Mouse (Mus musculus): ENCODE data around the gene Tbc1d10c.

Gene Tbc1d10c

DNA sequence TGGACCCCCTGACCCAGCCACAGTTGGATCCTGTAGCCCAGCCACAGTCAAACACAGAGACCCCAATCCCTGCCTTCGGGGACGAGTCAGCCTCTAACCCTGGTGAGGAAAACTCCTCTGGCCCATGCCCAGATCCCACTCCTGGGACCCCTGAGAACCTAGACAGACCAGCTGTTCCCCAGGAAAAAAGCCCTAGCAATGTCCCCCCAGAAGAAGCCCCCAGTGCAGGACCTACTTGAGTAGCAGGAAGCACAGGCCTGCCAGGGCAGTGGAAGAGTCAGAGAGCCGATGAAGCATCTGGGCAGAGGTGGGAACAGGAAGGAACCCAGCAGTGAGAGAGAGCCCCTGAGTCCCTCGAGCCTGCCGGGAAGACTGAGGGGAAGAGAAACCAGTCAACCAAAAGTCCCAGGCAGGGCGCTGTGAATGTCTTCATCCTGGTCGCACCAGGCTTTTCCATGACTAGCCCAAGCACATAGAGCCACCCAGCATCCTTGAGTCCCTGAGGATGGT lies 47.3 kb downstream of the Tbc1d10c start, which contains the start of gene Cabp4:
Cabp4 (minus strand) TSS at position 275 of the 510 bp plus-strand sequence.
- DNase-seq: peak; percentile 35 to 37

DNA sequence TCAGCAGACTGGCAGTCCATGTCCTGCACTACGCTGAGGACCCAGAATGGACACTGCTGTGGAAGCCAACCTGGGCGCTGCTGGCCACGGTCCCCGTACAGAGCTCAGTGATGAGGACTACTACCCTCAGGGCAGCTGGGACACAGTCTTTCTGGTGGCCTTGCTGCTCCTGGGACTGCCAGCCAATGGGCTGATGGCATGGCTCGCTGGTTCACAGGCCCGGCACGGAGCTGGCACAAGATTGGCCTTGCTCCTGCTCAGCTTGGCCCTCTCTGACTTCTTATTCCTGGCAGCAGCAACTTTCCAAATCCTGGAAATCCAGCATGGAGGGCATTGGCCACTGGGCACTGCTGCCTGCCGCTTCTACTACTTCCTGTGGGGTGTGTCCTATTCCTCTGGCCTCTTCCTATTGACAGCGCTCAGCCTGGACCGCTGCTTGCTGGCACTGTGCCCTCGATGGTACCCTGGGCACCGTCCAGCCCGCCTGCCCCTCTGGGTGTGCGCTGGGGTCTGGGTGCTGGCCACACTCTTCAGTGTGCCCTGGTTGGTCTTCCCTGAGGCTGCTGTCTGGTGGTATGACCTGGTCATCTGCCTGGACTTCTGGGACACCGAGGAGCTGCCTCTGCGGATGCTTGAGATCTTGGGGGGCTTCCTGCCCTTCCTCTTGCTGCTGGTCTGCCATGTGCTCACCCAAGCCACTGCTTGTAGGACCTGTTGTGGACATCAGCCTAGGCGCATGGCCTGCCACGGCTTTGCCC lies 48.5 kb downstream of the Tbc1d10c start:
- DNase-seq: no peak

DNA sequence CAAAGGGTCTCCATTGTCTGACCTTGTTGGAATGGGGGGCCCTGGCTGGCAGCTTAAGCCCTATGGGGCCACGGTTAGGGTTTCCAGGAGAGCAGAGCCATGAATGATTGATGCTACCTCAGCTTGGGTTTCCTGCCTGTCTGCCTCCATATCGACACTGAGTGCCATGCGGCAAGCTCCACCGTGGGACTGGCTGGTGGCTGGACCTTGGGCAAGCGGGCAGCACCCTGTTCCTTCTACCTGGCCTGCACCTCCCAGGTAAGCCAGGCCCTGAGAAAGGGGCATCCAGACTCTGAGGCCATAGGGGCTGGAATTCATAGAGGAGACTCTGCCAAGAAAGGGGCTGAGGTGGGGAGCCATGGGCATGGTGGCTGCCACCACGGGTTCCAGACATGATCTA lies 50.9 kb downstream of the Tbc1d10c start:
- no peak for DNase-seq

DNA sequence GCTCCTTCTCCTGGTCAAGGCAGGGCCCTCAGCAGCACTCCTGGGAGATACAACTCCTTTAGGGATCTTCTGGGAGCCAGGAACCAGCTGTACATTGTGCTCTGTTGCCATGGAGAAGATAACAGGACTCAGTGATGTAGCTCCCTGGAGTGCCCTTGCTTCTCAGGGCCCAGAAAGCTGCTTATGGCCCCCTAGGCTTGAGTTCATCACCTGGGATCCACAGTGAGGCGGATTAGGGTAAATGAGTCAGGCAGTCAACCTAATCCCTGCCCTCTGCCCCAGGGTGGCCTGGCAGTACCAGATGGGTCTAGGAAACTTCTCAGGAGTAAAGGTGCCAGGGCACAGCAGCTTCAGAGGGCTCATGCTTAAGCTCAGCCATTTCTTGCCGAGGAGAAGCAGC lies 51.6 kb downstream of the Tbc1d10c start, which contains the start of gene Gpr152:
Gpr152 (plus strand) TSS at position 342 of the 400 bp plus-strand sequence.
- DNase-seq: no peak

DNA sequence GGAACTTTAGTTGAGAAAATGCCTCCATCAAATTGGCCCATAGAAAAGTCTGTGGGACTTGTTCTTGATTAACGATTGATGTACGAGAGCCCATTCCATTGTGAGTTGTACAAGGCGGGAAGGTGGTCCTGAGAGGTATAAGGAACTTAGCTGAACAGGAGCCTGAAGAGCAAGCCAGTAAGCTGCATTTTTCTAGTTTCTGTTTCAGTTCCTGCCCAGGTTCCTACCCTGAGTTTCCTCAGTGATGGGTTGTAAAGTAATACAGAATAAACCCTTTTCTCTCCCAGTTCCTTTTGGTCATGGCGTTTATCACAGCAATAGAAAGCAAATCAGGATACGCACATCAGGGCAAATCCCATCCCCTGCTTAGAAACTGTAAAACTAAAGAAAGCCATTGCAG lies 53.2 kb downstream of the Tbc1d10c start:
- DNase-seq: peak; percentile 47 to 53

DNA sequence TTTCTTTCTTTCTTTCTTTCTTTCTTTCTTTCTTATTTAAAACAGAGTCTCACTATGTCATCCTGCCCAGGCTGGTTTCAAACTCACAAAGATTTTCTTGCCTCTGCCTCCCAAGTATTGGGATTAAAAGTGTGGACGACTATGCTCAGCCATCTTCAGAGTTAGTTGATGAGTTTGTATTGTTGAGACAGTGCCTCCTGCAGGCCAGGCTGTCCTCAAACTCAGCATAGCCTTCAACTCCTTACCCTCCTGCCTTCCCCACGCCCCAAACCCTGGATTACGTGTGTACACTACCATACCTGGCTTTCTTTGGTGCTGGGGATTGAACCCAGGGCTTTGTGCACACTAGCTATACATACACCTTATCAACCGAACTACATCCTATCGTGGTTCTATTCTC lies 54.6 kb downstream of the Tbc1d10c start:
- DNase-seq: no peak

DNA sequence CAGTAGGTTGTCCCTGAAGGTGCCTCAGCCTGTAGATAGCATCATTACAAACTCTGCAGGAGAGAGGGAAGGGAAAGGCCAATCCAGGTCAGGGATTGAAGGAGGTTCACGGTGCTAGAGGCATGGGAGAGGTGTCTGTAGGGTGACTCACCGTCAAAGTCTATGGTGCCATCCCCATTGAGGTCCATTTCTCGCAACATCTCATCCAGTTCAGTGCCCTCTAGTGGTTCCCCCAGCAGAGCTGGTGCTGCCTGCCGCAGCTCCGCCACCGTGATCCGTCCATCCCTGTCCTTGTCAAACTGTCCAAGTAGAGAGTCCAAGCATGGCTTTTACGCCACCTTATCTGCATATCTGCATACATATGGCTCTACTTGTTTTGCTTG lies 55.1 kb downstream of the Tbc1d10c start:
- peak; percentile 56 to 58 for DNase-seq

DNA sequence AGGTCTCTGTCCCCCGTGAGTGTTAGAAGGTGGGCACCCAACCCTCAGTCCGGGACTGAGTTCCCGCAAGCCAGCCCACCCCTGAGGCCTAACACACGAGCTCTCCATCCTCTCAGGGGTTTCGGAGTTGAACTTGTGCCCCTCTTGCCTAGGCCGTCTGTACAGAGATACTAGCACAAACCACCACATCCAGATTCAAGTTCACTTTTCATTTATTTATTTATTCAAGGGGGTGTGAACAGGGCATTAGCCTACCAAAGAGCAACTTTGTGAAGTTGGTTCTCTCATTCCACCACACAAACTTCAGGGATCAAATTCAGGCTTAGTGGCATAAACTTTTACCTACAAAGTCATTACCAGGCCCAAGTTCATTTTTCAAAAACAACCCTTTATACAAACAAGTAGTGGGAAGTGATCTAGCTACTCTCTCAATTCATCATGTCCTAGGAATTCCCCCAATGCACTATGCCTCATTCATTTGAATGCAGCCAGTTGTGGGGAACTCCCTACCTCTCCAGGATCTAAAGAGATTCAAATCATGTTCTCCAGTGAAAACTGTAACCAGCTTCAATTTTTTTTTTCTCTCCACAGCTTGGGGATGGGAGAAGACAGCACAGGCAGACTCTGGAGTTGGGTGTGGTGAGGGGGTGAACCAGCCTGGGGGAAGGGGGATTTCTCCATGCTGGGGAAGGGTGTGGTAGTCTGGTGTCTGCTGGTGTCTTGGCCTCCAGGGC lies 55.7 kb downstream of the Tbc1d10c start:
- DNase-seq: peak in 1 of 2 experiments; percentile 26

DNA sequence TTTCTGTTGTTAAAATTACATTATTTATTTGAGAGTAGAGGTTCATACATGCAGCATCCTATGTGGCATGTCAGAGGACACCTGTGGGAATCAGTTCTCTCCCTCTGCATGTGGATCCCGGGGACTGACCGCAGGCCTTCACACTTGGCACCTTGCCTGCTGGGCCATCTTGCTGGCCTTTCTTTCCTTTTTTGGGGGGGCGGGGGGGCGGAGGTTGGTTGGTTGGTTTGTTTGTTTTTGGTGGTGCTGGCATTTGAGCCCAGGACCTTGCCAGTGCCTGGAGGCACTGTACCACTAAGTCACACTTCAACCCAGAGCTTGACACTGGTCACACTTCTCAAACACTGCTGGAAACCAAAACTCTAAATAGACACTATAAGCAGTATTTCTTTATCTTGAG lies 56.7 kb downstream of the Tbc1d10c start:
- DNase-seq: no peak
